Mouse (Mus musculus): ENCODE measurements around the gene Afdn. TPM values are rescaled to one million over a fixed set of nuclear protein-coding genes. Genes with fewer than 3 reads are reported as not detected.

The Afdn gene
- polyA plus RNA-seq, 1 experiment = 6.6 TPM

DNA sequence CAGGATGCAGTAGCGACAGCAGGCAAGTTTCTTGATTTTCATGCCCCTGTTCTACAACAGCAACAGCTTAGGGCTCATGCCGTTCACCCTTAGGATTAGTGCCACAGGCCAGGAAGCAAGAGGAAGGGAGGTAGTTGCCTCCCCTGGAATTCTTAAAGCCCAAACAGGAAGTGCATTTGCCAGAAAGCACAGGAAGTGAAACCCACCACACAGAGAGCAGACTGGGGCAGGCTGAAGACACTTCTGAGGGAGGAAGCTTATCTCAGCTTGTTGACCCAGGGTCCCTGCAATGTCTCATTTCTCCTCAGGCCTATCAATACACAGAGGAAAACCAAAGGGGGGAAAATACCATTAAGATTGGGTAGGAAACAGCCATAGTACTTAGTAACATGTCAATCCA, 19.5 kb upstream of the Afdn start:
- 45% methylated on average over 2 of the region's 2 CpGs for WGBS
- Histone ChIP-seq H3K4me1 (ENCODE audit: control insufficient read depth, insufficient read depth, low read length) (no peaks in the 10 kb centered on the region; the same call in 1 of the 2 replicates), H3K4me3 (replicated peaks; ENCODE audit: control insufficient read depth, low read depth, low read length) (no peak overlapping the region), H3K27ac (ENCODE audit: control insufficient read depth, insufficient read depth, low read depth, low read length, poor library complexity) (no peak overlapping the region)
- TF ChIP-seq POLR2A (IDR thresholded peaks at IDR 0.05; ENCODE audit: borderline replicate concordance, control insufficient read depth, low read depth, low read length) = no peak
- no peak for TF ChIP-seq CTCF (IDR thresholded peaks at IDR 0.05; ENCODE audit: control insufficient read depth, insufficient read depth, low read length)

- H3K27ac ChIP-seq (ENCODE audit: control insufficient read depth, insufficient read depth, low read depth, low read length, poor library complexity) = no peak overlapping the region
- 52% methylated on average over 7 of the region's 7 CpGs for WGBS
- TF ChIP-seq POLR2A (IDR thresholded peaks at IDR 0.05; ENCODE audit: borderline replicate concordance, control insufficient read depth, low read depth, low read length) (no peak), CTCF (IDR thresholded peaks at IDR 0.05; ENCODE audit: control insufficient read depth, insufficient read depth, low read length) (no peak)
- H3K4me3 ChIP-seq (replicated peaks; ENCODE audit: control insufficient read depth, low read depth, low read length) = no peak overlapping the region
- no peaks in the 10 kb centered on the region; the same call in 1 of the 2 replicates for H3K4me1 ChIP-seq (ENCODE audit: control insufficient read depth, insufficient read depth, low read length)
Measured at GRCm38 (mm10) chr17:13741611-13742010, 18.7 kb upstream of the Afdn start.

DNA sequence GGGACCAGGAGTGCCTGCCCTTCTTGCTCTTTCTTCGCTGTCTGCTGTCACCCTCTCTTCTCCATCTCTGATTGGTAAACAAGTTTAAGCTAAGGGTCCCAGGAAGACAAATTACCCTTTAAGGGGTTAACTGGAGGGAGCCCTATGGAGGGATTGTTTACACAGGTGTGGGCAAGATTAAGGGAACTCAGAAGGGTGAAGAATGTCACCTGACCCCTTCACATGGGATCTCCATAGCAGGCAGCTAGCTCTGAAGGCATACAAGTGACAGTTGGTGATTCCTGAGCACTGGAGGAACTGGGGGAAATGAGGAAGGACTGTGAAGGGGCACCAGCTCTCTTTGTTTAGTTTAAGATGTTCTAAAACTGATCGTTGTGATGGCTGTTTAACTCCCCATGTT, 18.0 kb upstream of the Afdn start:
- Histone ChIP-seq H3K4me3 (replicated peaks; ENCODE audit: control insufficient read depth, low read depth, low read length) (no peak overlapping the region), H3K4me1 (ENCODE audit: control insufficient read depth, insufficient read depth, low read length) (no peaks in the 10 kb centered on the region; the same call in 1 of the 2 replicates), H3K27ac (ENCODE audit: control insufficient read depth, insufficient read depth, low read depth, low read length, poor library complexity) (no peak overlapping the region)
- TF ChIP-seq CTCF (IDR thresholded peaks at IDR 0.05; ENCODE audit: control insufficient read depth, insufficient read depth, low read length) (no peak), POLR2A (IDR thresholded peaks at IDR 0.05; ENCODE audit: borderline replicate concordance, control insufficient read depth, low read depth, low read length) (no peak)
- 46% methylated on average over 2 of the region's 2 CpGs for WGBS

DNA sequence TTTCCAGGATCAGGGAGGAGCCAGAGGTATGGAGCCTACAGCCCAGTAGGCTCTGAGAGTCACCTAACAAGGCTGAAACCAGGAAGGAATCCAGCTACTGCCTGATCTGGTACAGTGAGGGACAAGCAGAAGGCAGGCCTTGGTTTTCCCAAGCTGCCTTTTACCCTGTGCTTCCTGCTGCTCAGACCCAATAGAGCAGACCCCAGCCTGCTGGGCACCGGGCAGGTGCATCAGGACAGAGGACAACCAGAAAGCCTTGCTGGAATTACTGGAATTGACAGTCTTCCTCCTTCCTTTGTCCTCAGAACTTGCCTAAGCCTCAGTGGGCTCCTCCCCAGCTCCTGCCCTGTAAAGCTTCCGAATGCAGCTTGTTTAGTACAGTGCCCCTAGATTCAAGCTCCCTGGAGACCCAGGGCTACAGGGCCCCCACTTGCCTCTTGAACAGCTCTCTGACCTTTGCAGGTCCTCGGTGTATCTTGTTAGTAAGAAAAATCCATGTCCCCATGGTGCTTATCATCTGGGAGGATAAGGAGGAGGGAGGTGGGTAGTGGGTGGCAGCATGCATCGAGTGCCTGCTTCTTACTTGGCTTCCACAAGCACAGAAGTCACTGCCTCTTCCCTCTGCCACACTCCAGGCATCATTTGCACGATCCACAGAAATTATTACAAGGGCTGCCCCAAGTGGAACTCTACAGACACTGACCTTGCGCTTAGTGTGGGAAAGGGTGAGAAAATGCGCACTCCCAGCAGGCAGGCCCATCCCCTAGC, 17.2 kb upstream of the Afdn start:
- WGBS = 83% methylated on average over 7 of the region's 7 CpGs
- Histone ChIP-seq H3K4me3 (replicated peaks; ENCODE audit: control insufficient read depth, low read depth, low read length) (no peak overlapping the region), H3K4me1 (ENCODE audit: control insufficient read depth, insufficient read depth, low read length) (no peaks in the 10 kb centered on the region; the same call in 1 of the 2 replicates), H3K27ac (ENCODE audit: control insufficient read depth, insufficient read depth, low read depth, low read length, poor library complexity) (no peak overlapping the region)
- TF ChIP-seq CTCF (IDR thresholded peaks at IDR 0.05; ENCODE audit: control insufficient read depth, insufficient read depth, low read length) (no peak), POLR2A (IDR thresholded peaks at IDR 0.05; ENCODE audit: borderline replicate concordance, control insufficient read depth, low read depth, low read length) (no peak)

DNA sequence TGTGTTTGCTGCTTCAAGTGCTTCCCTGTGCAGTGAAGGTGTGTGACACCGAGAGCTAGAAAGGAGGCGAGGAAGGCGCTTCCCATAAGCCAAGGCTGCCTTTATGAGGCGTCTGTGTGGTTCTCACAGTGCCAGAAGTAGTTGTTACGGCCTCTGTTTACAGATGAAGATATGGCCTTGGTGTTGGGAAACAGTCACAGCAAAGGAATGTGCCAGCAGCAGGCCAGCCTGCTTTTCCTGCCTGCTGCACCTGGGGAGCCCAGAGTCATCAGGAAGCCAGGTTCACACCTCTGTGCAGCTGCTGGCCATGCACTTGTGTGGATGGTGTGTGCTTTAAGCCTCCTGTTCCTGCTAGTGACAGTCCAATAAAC, 16.6 kb upstream of the Afdn start:
- H3K27ac ChIP-seq (ENCODE audit: control insufficient read depth, insufficient read depth, low read depth, low read length, poor library complexity) = no peak overlapping the region
- no peak overlapping the region for H3K4me3 ChIP-seq (replicated peaks; ENCODE audit: control insufficient read depth, low read depth, low read length)
- H3K4me1 ChIP-seq (ENCODE audit: control insufficient read depth, insufficient read depth, low read length) = no peaks in the 10 kb centered on the region; the same call in 1 of the 2 replicates
- 80% methylated on average over 5 of the region's 5 CpGs for WGBS
- no peak for TF ChIP-seq POLR2A (IDR thresholded peaks at IDR 0.05; ENCODE audit: borderline replicate concordance, control insufficient read depth, low read depth, low read length)
- no peak for TF ChIP-seq CTCF (IDR thresholded peaks at IDR 0.05; ENCODE audit: control insufficient read depth, insufficient read depth, low read length)

DNA sequence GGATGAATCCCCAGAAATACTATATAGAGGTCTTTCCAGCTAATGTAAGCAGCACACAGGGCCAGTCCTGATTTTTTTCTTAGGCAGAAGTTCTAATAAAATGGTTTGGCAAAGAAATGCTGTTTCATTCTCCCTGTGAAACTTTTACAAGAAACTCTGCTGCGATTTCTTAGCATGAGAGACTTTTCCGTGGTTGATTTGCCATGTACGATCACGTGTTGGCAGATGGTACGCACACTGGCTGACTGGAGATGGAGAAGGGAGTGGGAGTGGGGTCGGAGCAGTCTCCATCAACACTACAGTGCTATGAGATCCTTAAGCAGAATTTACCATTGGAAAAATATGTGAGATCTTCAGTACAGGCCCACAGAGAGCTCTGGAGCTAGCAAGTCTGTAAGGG, 16.1 kb upstream of the Afdn start:
- Histone ChIP-seq H3K27ac (ENCODE audit: control insufficient read depth, insufficient read depth, low read depth, low read length, poor library complexity) (no peak overlapping the region), H3K4me3 (replicated peaks; ENCODE audit: control insufficient read depth, low read depth, low read length) (no peak overlapping the region), H3K4me1 (ENCODE audit: control insufficient read depth, insufficient read depth, low read length) (no peaks in the 10 kb centered on the region; the same call in 1 of the 2 replicates)
- no peak for TF ChIP-seq POLR2A (IDR thresholded peaks at IDR 0.05; ENCODE audit: borderline replicate concordance, control insufficient read depth, low read depth, low read length)
- TF ChIP-seq CTCF (IDR thresholded peaks at IDR 0.05; ENCODE audit: control insufficient read depth, insufficient read depth, low read length) = no peak
- 86% methylated on average over 6 of the region's 6 CpGs for WGBS

DNA sequence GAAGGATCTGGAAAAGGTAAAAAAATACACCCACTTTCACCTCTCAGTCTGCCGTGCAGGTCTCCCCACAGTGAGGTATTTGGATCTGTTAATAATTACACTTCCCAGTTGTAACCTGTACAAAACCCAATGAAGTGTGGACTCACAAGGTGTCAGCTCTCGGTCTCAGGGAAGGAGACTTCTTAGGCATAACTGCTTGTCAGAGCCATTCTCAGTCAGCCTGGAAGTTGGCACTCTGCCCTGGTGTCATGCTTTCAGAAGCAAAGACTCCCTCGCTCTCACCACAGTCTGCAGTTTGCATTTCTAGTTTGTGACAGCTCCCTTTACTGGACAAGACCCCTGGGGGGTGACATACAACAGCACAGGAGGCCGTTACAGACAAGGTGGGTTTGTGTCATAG, 15.5 kb upstream of the Afdn start:
- WGBS = 54% methylated on average over 4 of the region's 4 CpGs
- Histone ChIP-seq H3K27ac (ENCODE audit: control insufficient read depth, insufficient read depth, low read depth, low read length, poor library complexity) (no peak overlapping the region), H3K4me3 (replicated peaks; ENCODE audit: control insufficient read depth, low read depth, low read length) (no peak overlapping the region)

DNA sequence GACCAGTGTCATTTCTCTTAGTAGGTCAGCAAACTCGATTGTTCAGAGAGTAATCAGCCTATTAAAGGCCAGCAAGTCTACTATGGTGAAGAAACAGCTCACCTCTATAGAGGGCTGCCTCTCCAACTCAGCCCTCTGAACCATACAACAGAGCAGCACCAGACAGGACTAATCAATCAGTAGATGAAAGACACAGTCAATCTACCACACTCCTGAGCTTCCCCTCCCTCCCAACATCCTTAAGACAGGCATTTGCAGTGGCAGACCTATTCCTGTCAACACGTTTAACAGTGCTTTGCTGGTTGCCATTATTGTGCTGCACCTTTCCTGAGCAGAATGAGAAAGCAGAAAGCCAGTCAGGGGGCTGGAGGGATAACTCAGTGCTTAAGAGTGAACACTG, 15.0 kb upstream of the Afdn start:
- TF ChIP-seq CTCF (IDR thresholded peaks at IDR 0.05; ENCODE audit: control insufficient read depth, insufficient read depth, low read length) = no peak
- no peak for TF ChIP-seq POLR2A (IDR thresholded peaks at IDR 0.05; ENCODE audit: borderline replicate concordance, control insufficient read depth, low read depth, low read length)
- Histone ChIP-seq H3K27ac (ENCODE audit: control insufficient read depth, insufficient read depth, low read depth, low read length, poor library complexity) (no peak overlapping the region), H3K4me1 (ENCODE audit: control insufficient read depth, insufficient read depth, low read length) (no peaks in the 10 kb centered on the region; the same call in 1 of the 2 replicates), H3K4me3 (replicated peaks; ENCODE audit: control insufficient read depth, low read depth, low read length) (no peak overlapping the region)
- 29% methylated on average over 2 of the region's 2 CpGs for WGBS

More for the DNA sequence above, 15.5 kb upstream of the Afdn start:
- TF ChIP-seq CTCF (IDR thresholded peaks at IDR 0.05; ENCODE audit: control insufficient read depth, insufficient read depth, low read length) (no peak), POLR2A (IDR thresholded peaks at IDR 0.05; ENCODE audit: borderline replicate concordance, control insufficient read depth, low read depth, low read length) (no peak)
- H3K4me1 ChIP-seq (ENCODE audit: control insufficient read depth, insufficient read depth, low read length) = no peaks in the 10 kb centered on the region; the same call in 1 of the 2 replicates

All from bone marrow, adult 2 months (tissue).